ENCODE assay signal across 27 mouse cellular contexts in the genomic region with DNA sequence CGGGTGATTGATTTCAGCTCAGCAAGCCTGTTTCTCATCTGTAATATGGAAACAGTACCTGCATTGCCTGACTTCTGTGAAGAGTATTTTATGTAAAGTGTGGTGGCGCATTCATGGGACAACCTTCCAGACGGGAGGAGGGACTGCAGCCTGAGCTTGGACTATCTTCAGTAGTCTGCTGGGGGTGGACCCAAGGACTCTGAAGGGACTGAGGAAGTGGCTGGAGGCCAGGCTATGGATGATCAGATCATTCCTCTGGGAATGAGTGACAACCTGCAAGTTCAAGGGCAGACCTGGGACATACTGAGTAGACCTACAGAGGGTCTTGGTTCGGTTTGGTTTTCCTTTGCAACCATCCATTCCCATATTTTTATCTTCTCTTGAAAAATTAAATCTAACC.
"Had no signal": no experiment of that assay in that cellular context is flagged by ENCODE, and none has a peak within 500 bp of the region (broad histone marks: within the 10 kb centered on the region; RNA-seq: fewer than 3 reads in every experiment).

No protein-coding gene starts in this region.

- H3K4me2 ChIP-seq: heart, embryonic 11.5 days; heart, embryonic 13.5 days; heart, embryonic 15.5 days; hindbrain, embryonic 12.5 days; hindbrain, embryonic 14.5 days; intestine, embryonic 15.5 days; kidney, embryonic 15.5 days; limb, embryonic 12.5 days; liver, embryonic 11.5 days; liver, embryonic 13.5 days; liver, embryonic 15.5 days had no signal

- H3K9me3 ChIP-seq: heart, embryonic 13.5 days; heart, embryonic 15.5 days; hindbrain, embryonic 10.5 days; hindbrain, embryonic 12.5 days; intestine, embryonic 15.5 days; kidney, embryonic 15.5 days; limb, embryonic 10.5 days; limb, embryonic 12.5 days; liver, embryonic 13.5 days; liver, embryonic 15.5 days had no signal

- H3K27ac ChIP-seq: gastrocnemius, adult 2 months; heart, adult 2 months; heart, embryonic 13.5 days; heart, embryonic 15.5 days; hindbrain, embryonic 10.5 days; hindbrain, embryonic 12.5 days; hindbrain, embryonic 14.5 days; intestine, embryonic 15.5 days; kidney, embryonic 15.5 days; left cerebral cortex, adult 2 months; liver, embryonic 13.5 days; liver, embryonic 15.5 days had no signal

- ATAC-seq: forebrain, embryonic 16.5 days; hindbrain, embryonic 16.5 days; inflammation-experienced regulatory T-cells, adult 6 months; intestine, embryonic 15.5 days; intestine, postnatal 0 days; liver, postnatal 0 days had no signal

- H3K36me3 ChIP-seq: heart, embryonic 15.5 days; hindbrain, embryonic 10.5 days; hindbrain, embryonic 12.5 days; intestine, embryonic 15.5 days; kidney, embryonic 15.5 days; limb, embryonic 10.5 days; limb, embryonic 12.5 days; liver, embryonic 13.5 days; liver, embryonic 15.5 days had no signal

- H3K9ac ChIP-seq: heart, embryonic 13.5 days; heart, embryonic 15.5 days; hindbrain, embryonic 12.5 days; hindbrain, embryonic 14.5 days; intestine, embryonic 15.5 days; kidney, embryonic 15.5 days; limb, embryonic 12.5 days; liver, embryonic 13.5 days; liver, embryonic 15.5 days; liver, postnatal 0 days had no signal

- H3K4me3 ChIP-seq: gastrocnemius, adult 2 months; heart, adult 2 months; heart, embryonic 13.5 days; heart, embryonic 15.5 days; hindbrain, embryonic 10.5 days; hindbrain, embryonic 12.5 days; intestine, embryonic 15.5 days; kidney, embryonic 15.5 days; left cerebral cortex, adult 2 months; limb, embryonic 10.5 days; limb, embryonic 12.5 days; liver, embryonic 13.5 days; liver, embryonic 15.5 days had no signal

- DNase-seq: gastrocnemius, adult 2 months; gastrocnemius, postnatal 10 days; gastrocnemius, postnatal 25 days; heart, adult 2 months; heart, postnatal 14 days; heart, postnatal 4 days; kidney, postnatal 4 days; liver; liver, embryonic 13.5 days; liver, postnatal 0 days had no signal

- H3K27me3 ChIP-seq: heart, embryonic 13.5 days; heart, embryonic 15.5 days; hindbrain, embryonic 12.5 days; intestine, embryonic 15.5 days; kidney, embryonic 15.5 days; limb, embryonic 12.5 days; liver, embryonic 13.5 days; liver, embryonic 15.5 days had no signal

- H3K4me1 ChIP-seq: intestine, embryonic 15.5 days; liver, embryonic 13.5 days; liver, embryonic 15.5 days had no signal
